Mouse (Mus musculus): ENCODE data around the gene C130074G19Rik. TPM values are rescaled to one million over a fixed set of nuclear protein-coding genes. Genes with fewer than 3 reads are reported as not detected.
A peak's percentile ranks its signal among the peaks of the same experiment; 100 is the strongest.

C130074G19Rik gene
- polyA plus RNA-seq, 1 experiment from 2014 or later: 1.3 TPM

GRCm38 (mm10) chr1:184911861-184912260 lies 28.8 kb upstream of the C130074G19Rik start:
- no peaks in the 10 kb centered on the region for H3K9me3 ChIP-seq (replicated peaks; ENCODE audit: control insufficient read depth, low read length)
- peak; percentile 26; the same call in 1 of the 2 replicates for ATAC-seq
- no peak overlapping the region for H3K4me2 ChIP-seq (ENCODE audit: low read length)
- DNase-seq (ENCODE audit: low spot score): no peak
- peaks cover 5% of the 10 kb centered on the region for H3K4me1 ChIP-seq (ENCODE audit: control insufficient read depth, insufficient read depth, low read length)
- WGBS: 75% methylated on average over 6 of the region's 6 CpGs
- H3K27me3 ChIP-seq (replicated peaks; ENCODE audit: control insufficient read depth, insufficient read depth, low read length): no peaks in the 10 kb centered on the region
- H3K27ac ChIP-seq (ENCODE audit: low read depth, low read length): no peak overlapping the region
- no peak overlapping the region for H3K4me3 ChIP-seq (ENCODE audit: low read depth, low read length)
- H3K9ac ChIP-seq (ENCODE audit: low read length): no peak overlapping the region
- peaks cover 79% of the 10 kb centered on the region for H3K36me3 ChIP-seq (ENCODE audit: control insufficient read depth, insufficient read depth, low read length)

GRCm38 (mm10) chr1:184908558-184908957 lies 25.5 kb upstream of the C130074G19Rik start:
- no peak overlapping the region for H3K27ac ChIP-seq (ENCODE audit: low read depth, low read length)
- peaks cover 76% of the 10 kb centered on the region for H3K36me3 ChIP-seq (ENCODE audit: control insufficient read depth, insufficient read depth, low read length)
- H3K27me3 ChIP-seq (replicated peaks; ENCODE audit: control insufficient read depth, insufficient read depth, low read length): no peaks in the 10 kb centered on the region
- DNase-seq (ENCODE audit: low spot score) (no peak), ATAC-seq (no peak)
- H3K9me3 ChIP-seq (replicated peaks; ENCODE audit: control insufficient read depth, low read length): no peaks in the 10 kb centered on the region
- no peak overlapping the region for H3K9ac ChIP-seq (ENCODE audit: low read length)
- no peak overlapping the region for H3K4me2 ChIP-seq (ENCODE audit: low read length)
- peaks cover 16% of the 10 kb centered on the region for H3K4me1 ChIP-seq (ENCODE audit: control insufficient read depth, insufficient read depth, low read length)
- no peak overlapping the region for H3K4me3 ChIP-seq (ENCODE audit: low read depth, low read length)
- WGBS: 80% methylated on average over 9 of the region's 9 CpGs

GRCm38 (mm10) chr1:184905904-184906745 lies 23.1 kb upstream of the C130074G19Rik start:
- peak; percentile 85 for DNase-seq (ENCODE audit: low spot score)
- ATAC-seq: peak; percentile 79
- Histone ChIP-seq H3K4me3 (ENCODE audit: low read depth, low read length) (no peak overlapping the region), H3K9me3 (replicated peaks; ENCODE audit: control insufficient read depth, low read length) (no peaks in the 10 kb centered on the region), H3K36me3 (ENCODE audit: control insufficient read depth, insufficient read depth, low read length) (peaks cover 66% of the 10 kb centered on the region), H3K9ac (ENCODE audit: low read length) (no peak overlapping the region), H3K27ac (ENCODE audit: low read depth, low read length) (peak overlapping the region; percentile 77), H3K4me2 (ENCODE audit: low read length) (no peak overlapping the region), H3K27me3 (replicated peaks; ENCODE audit: control insufficient read depth, insufficient read depth, low read length) (no peaks in the 10 kb centered on the region), H3K4me1 (ENCODE audit: control insufficient read depth, insufficient read depth, low read length) (peaks cover 16% of the 10 kb centered on the region)
- 37% methylated on average over 12 of the region's 12 CpGs for WGBS

- Histone ChIP-seq H3K9me3 (replicated peaks; ENCODE audit: control insufficient read depth, low read length) (no peaks in the 10 kb centered on the region), H3K4me3 (ENCODE audit: low read depth, low read length) (no peak overlapping the region), H3K4me1 (ENCODE audit: control insufficient read depth, insufficient read depth, low read length) (peaks cover 16% of the 10 kb centered on the region), H3K27ac (ENCODE audit: low read depth, low read length) (peak overlapping the region; percentile 77), H3K36me3 (ENCODE audit: control insufficient read depth, insufficient read depth, low read length) (peaks cover 65% of the 10 kb centered on the region), H3K9ac (ENCODE audit: low read length) (no peak overlapping the region), H3K4me2 (ENCODE audit: low read length) (peak overlapping the region; percentile 24; the same call in 1 of the 2 replicates), H3K27me3 (replicated peaks; ENCODE audit: control insufficient read depth, insufficient read depth, low read length) (no peaks in the 10 kb centered on the region)
- peak; percentile 87 for ATAC-seq
- WGBS: 55% methylated on average over 19 of the region's 19 CpGs
- peak; percentile 86 for DNase-seq (ENCODE audit: low spot score)
Observed at GRCm38 (mm10) chr1:184905371-184905770, 22.4 kb upstream of the C130074G19Rik start.

GRCm38 (mm10) chr1:184903697-184904096 lies 20.7 kb upstream of the C130074G19Rik start:
- ATAC-seq: no peak
- no peak for DNase-seq (ENCODE audit: low spot score)
- Histone ChIP-seq H3K4me3 (ENCODE audit: low read depth, low read length) (no peak overlapping the region), H3K27ac (ENCODE audit: low read depth, low read length) (no peak overlapping the region), H3K4me1 (ENCODE audit: control insufficient read depth, insufficient read depth, low read length) (peaks cover 16% of the 10 kb centered on the region), H3K9me3 (replicated peaks; ENCODE audit: control insufficient read depth, low read length) (no peaks in the 10 kb centered on the region), H3K36me3 (ENCODE audit: control insufficient read depth, insufficient read depth, low read length) (peaks cover 72% of the 10 kb centered on the region), H3K27me3 (replicated peaks; ENCODE audit: control insufficient read depth, insufficient read depth, low read length) (no peaks in the 10 kb centered on the region), H3K4me2 (ENCODE audit: low read length) (no peak overlapping the region), H3K9ac (ENCODE audit: low read length) (no peak overlapping the region)
- 62% methylated on average over 7 of the region's 7 CpGs for WGBS

GRCm38 (mm10) chr1:184902886-184903285 lies 19.9 kb upstream of the C130074G19Rik start:
- Histone ChIP-seq H3K4me1 (ENCODE audit: control insufficient read depth, insufficient read depth, low read length) (peaks cover 16% of the 10 kb centered on the region), H3K27me3 (replicated peaks; ENCODE audit: control insufficient read depth, insufficient read depth, low read length) (no peaks in the 10 kb centered on the region), H3K9ac (ENCODE audit: low read length) (no peak overlapping the region), H3K4me2 (ENCODE audit: low read length) (no peak overlapping the region), H3K36me3 (ENCODE audit: control insufficient read depth, insufficient read depth, low read length) (peaks cover 70% of the 10 kb centered on the region), H3K4me3 (ENCODE audit: low read depth, low read length) (no peak overlapping the region), H3K9me3 (replicated peaks; ENCODE audit: control insufficient read depth, low read length) (no peaks in the 10 kb centered on the region), H3K27ac (ENCODE audit: low read depth, low read length) (no peak overlapping the region)
- ATAC-seq: no peak
- no peak for DNase-seq (ENCODE audit: low spot score)
- WGBS: 77% methylated on average over 7 of the region's 7 CpGs

GRCm38 (mm10) chr1:184897350-184897749 lies 14.3 kb upstream of the C130074G19Rik start:
- WGBS: 87% methylated on average over 16 of the region's 16 CpGs
- Histone ChIP-seq H3K27me3 (replicated peaks; ENCODE audit: control insufficient read depth, insufficient read depth, low read length) (no peaks in the 10 kb centered on the region), H3K4me3 (ENCODE audit: low read depth, low read length) (no peak overlapping the region), H3K36me3 (ENCODE audit: control insufficient read depth, insufficient read depth, low read length) (peaks cover 50% of the 10 kb centered on the region), H3K9me3 (replicated peaks; ENCODE audit: control insufficient read depth, low read length) (no peaks in the 10 kb centered on the region), H3K9ac (ENCODE audit: low read length) (no peak overlapping the region), H3K27ac (ENCODE audit: low read depth, low read length) (no peak overlapping the region), H3K4me1 (ENCODE audit: control insufficient read depth, insufficient read depth, low read length) (no peaks in the 10 kb centered on the region), H3K4me2 (ENCODE audit: low read length) (no peak overlapping the region)
- no peak for DNase-seq (ENCODE audit: low spot score)
- ATAC-seq: no peak

GRCm38 (mm10) chr1:184891998-184892397 lies 9.0 kb upstream of the C130074G19Rik start:
- Histone ChIP-seq H3K4me1 (ENCODE audit: control insufficient read depth, insufficient read depth, low read length) (no peaks in the 10 kb centered on the region), H3K9me3 (replicated peaks; ENCODE audit: control insufficient read depth, low read length) (no peaks in the 10 kb centered on the region), H3K9ac (ENCODE audit: low read length) (no peak overlapping the region), H3K36me3 (ENCODE audit: control insufficient read depth, insufficient read depth, low read length) (peaks cover 10% of the 10 kb centered on the region), H3K27me3 (replicated peaks; ENCODE audit: control insufficient read depth, insufficient read depth, low read length) (no peaks in the 10 kb centered on the region), H3K4me2 (ENCODE audit: low read length) (no peak overlapping the region), H3K4me3 (ENCODE audit: low read depth, low read length) (no peak overlapping the region), H3K27ac (ENCODE audit: low read depth, low read length) (no peak overlapping the region)
- no peak for DNase-seq (ENCODE audit: low spot score)
- no peak for ATAC-seq
- WGBS: 83% methylated on average over 3 of the region's 3 CpGs

GRCm38 (mm10) chr1:184889454-184889853 lies 6.4 kb upstream of the C130074G19Rik start:
- Histone ChIP-seq H3K27ac (ENCODE audit: low read depth, low read length) (no peak overlapping the region), H3K9ac (ENCODE audit: low read length) (no peak overlapping the region), H3K4me2 (ENCODE audit: low read length) (no peak overlapping the region), H3K36me3 (ENCODE audit: control insufficient read depth, insufficient read depth, low read length) (no peaks in the 10 kb centered on the region), H3K4me1 (ENCODE audit: control insufficient read depth, insufficient read depth, low read length) (no peaks in the 10 kb centered on the region), H3K4me3 (ENCODE audit: low read depth, low read length) (no peak overlapping the region), H3K27me3 (replicated peaks; ENCODE audit: control insufficient read depth, insufficient read depth, low read length) (0 out of 2 replicates have a peak, but pooled peaks cover 3% of the 10 kb centered on the region), H3K9me3 (replicated peaks; ENCODE audit: control insufficient read depth, low read length) (no peaks in the 10 kb centered on the region)
- ATAC-seq (no peak), DNase-seq (ENCODE audit: low spot score) (no peak)
- WGBS: 89% methylated on average over 6 of the region's 6 CpGs

Data from forebrain, embryonic 14.5 days (tissue).